Mouse (Mus musculus) inflammation-experienced regulatory T-cells, adult 6 months (primary cell): ENCODE measurements around the gene Oit1. TPM values are rescaled to one million over a fixed set of nuclear protein-coding genes. Genes with fewer than 3 reads are reported as not detected.

ENCODE experiments used
- polyA plus RNA-seq, 3 experiments: library from polyadenylated mRNA; unstranded; fragments of 100-300 nt; shearing (Covaris generic); gene quantifications; one replicate each; pipeline ENCODE4 v1.2.1; 2017

The Oit1 gene
- polyA plus RNA-seq, 3 experiments from 2014 or later = not detected

Other genes with a start within 250 kb of the Oit1 start
- 100 to 1,000 TPM; 127 to 152 (median 143) TPM for gene Pdhb, start 205.7 kb downstream of the Oit1 start, polyA plus RNA-seq
- 1 to 10 TPM; 1.9 to 3.6 (median 3.0) TPM for gene Kctd6, start 164.6 kb downstream of the Oit1 start, polyA plus RNA-seq
- not detected for gene Acox2, start 119.4 kb downstream of the Oit1 start, polyA plus RNA-seq
- not detected for gene Fam107a, start 60.7 kb downstream of the Oit1 start, polyA plus RNA-seq